Mouse (Mus musculus) ES-E14 (cell line): ENCODE data around the gene Cspg5.

Experiments
- CHD2 ChIP-seq: IDR thresholded peaks from 2 replicates; pipeline ENCODE4 v1.6.1; 2014; ENCODE audit warnings: mild to moderate bottlenecking, low read depth, low read length, inconsistent platforms
- HCFC1 ChIP-seq: IDR thresholded peaks from 2 replicates; pipeline ENCODE4 v1.6.1; 2012; ENCODE audit warnings: low read length, inconsistent platforms, borderline replicate concordance; ENCODE audit not compliant: insufficient read depth
- MAFK ChIP-seq: IDR thresholded peaks from 2 replicates; pipeline ENCODE4 v1.6.1; 2014; ENCODE audit warnings: mild to moderate bottlenecking, low read depth, low read length, inconsistent platforms; ENCODE audit not compliant: insufficient read depth
- ZC3H11A ChIP-seq: IDR thresholded peaks from 2 replicates; pipeline ENCODE4 v1.6.1; 2012; ENCODE audit warnings: low read depth, mild to moderate bottlenecking, inconsistent platforms, low read length, borderline replicate concordance
- ZNF384 ChIP-seq: IDR thresholded peaks from 2 replicates; pipeline ENCODE4 v1.6.1; 2012; ENCODE audit warnings: low read depth, low read length, inconsistent platforms

DNA sequence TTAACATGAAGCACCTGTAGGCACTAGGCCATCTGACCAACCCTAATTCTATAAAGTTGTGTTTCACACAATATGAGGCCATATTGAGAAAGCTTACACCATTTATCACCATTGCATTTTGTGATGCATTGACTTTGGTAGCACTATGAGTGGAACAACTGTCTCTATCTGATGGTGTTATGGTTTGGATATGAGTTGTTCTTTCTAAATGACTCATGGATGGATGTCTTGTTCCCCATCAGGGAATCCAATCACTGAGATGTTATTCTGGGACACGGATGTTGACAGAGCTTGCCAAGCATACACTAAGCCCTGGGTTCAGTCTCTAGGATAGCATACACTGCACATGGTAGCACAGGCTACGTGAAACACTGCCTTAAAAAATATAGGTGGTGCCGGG is 28.7 kb downstream of the Cspg5 start:
- TF ChIP-seq MAFK: no peak
- no peak for TF ChIP-seq ZNF384
- no peak for TF ChIP-seq ZC3H11A
- TF ChIP-seq CHD2: no peak
- TF ChIP-seq HCFC1: no peak
